Mouse (Mus musculus) forebrain, embryonic 15.5 days (tissue): Measurements from ENCODE around the gene Gm20219. TPM values are rescaled to one million over a fixed set of nuclear protein-coding genes. Genes with fewer than 3 reads are reported as not detected.

Experiments
- ATAC-seq: fragments of 200-750 bp; cut with Nextera tagmentation; replicated peaks from 2 replicates; pipeline ENCODE4 v1.8.0; 2017; ENCODE audit warnings: mild to moderate bottlenecking, moderate TSS enrichment, moderate library complexity
- H3K27ac ChIP-seq: fragments of 300-500 bp; sonication (generic); replicated peaks from 2 replicates; pipeline ENCODE4 v1.5.1; 2015; ENCODE audit warnings: mild to moderate bottlenecking, inconsistent platforms
- H3K27me3 ChIP-seq: fragments of 300-500 bp; sonication (generic); 2 replicates; pipeline ENCODE4 v1.6.1; 2015; ENCODE audit warnings: inconsistent platforms
- H3K36me3 ChIP-seq: fragments of 300-500 bp; sonication (generic); 2 replicates; pipeline ENCODE4 v1.6.1; 2015; ENCODE audit warnings: mild to moderate bottlenecking, inconsistent platforms
- H3K4me1 ChIP-seq: fragments of 300-500 bp; sonication (generic); 2 replicates; pipeline ENCODE4 v1.6.1; 2015; ENCODE audit warnings: inconsistent platforms
- H3K4me2 ChIP-seq: fragments of 300-500 bp; sonication (generic); replicated peaks from 2 replicates; pipeline ENCODE4 v1.6.1; 2015; ENCODE audit warnings: mild to moderate bottlenecking, inconsistent platforms
- H3K4me3 ChIP-seq: fragments of 300-500 bp; sonication (generic); 2 replicates; pipeline ENCODE4 v1.5.1; 2015; ENCODE audit warnings: mild to moderate bottlenecking, inconsistent platforms
- H3K9ac ChIP-seq: fragments of 300-500 bp; sonication (generic); replicated peaks from 2 replicates; pipeline ENCODE4 v1.6.1; 2015; ENCODE audit warnings: mild to moderate bottlenecking, inconsistent platforms
- H3K9me3 ChIP-seq: fragments of 300-500 bp; sonication (generic); 2 replicates; pipeline ENCODE4 v1.6.1; 2016; ENCODE audit warnings: inconsistent platforms
- WGBS: fragments of 180-500 bp; shearing (Covaris S2); methylation state at CpG from one replicate; pipeline ENCODE4 v1.1.7; 2015; ENCODE audit warnings: mixed read lengths; 5-methylcytosine and 5-hydroxymethylcytosine counted together
- polyA plus RNA-seq: library from polyadenylated mRNA; unstranded; fragments of >200 nt; fragmentation: Nextera tagmentation; extraction: Ambion mirVana; gene quantifications from 2 replicates; pipeline ENCODE4 v1.2.1, GENCODE M21; 2015

Gm20219 gene
- polyA plus RNA-seq = 1.5 TPM in 2 replicates

DNA sequence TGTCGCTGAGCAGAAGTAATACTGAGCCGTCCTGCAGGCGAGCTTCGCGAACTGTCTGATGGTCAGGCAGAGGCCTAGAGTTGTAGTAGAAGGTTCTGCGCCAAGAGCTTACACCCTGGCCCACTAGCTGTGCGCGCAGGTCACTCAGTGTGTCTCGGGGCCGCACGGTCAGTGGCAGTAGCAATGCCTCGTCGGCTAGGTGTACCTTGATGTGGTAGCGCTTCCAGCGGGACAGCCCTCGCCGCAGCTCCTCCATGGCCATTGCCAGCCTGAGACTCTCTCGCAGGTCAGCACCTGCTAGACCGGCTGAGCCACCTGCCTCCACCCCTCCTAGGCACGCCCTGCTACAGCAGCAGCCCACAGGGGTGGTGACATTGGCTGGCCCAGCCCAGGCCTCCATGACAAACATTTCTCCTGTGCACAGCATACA lies at the start of gene Gm20219:
TSS of gene Gm20219 (minus strand) at position 266 of the 430 bp plus-strand sequence.
- ATAC-seq = no peak
- Histone ChIP-seq H3K9me3 (no peaks in the 10 kb centered on the region), H3K36me3 (no peaks in the 10 kb centered on the region), H3K4me1 (peaks cover 31% of the 10 kb centered on the region), H3K4me2 (no peak within 1 kb of the TSS), H3K9ac (no peak within 1 kb of the TSS), H3K27me3 (no peaks in the 10 kb centered on the region), H3K27ac (peak within 1 kb of the TSS; percentile 97; the same call in 1 of the 2 replicates), H3K4me3 (no peak within 1 kb of the TSS)
- 83% methylated on average over 20 of the region's 20 CpGs for WGBS

DNA sequence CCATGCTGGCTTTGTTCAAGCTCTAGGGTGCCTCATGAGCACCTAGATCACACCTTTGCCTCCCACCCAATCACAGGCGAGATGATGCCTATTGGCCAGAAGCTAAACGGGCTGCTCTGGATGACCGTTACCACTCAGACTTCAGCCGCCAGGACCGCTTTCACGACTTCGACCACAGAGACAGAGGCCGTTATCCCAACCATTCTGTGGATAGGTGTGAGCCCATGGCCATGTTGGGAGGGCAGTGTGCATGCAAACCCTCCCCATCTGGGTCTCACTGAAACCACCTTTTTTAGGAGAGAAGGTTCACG lies 49.8 kb upstream of the Gm20219 start:
- Histone ChIP-seq H3K27me3 (no peaks in the 10 kb centered on the region), H3K36me3 (peaks cover 88% of the 10 kb centered on the region), H3K27ac (no peak overlapping the region), H3K4me1 (peaks cover 10% of the 10 kb centered on the region), H3K4me3 (no peak overlapping the region), H3K9ac (no peak overlapping the region), H3K4me2 (no peak overlapping the region), H3K9me3 (no peaks in the 10 kb centered on the region)
- WGBS = 93% methylated on average over 9 of the region's 9 CpGs
- no peak for ATAC-seq

DNA sequence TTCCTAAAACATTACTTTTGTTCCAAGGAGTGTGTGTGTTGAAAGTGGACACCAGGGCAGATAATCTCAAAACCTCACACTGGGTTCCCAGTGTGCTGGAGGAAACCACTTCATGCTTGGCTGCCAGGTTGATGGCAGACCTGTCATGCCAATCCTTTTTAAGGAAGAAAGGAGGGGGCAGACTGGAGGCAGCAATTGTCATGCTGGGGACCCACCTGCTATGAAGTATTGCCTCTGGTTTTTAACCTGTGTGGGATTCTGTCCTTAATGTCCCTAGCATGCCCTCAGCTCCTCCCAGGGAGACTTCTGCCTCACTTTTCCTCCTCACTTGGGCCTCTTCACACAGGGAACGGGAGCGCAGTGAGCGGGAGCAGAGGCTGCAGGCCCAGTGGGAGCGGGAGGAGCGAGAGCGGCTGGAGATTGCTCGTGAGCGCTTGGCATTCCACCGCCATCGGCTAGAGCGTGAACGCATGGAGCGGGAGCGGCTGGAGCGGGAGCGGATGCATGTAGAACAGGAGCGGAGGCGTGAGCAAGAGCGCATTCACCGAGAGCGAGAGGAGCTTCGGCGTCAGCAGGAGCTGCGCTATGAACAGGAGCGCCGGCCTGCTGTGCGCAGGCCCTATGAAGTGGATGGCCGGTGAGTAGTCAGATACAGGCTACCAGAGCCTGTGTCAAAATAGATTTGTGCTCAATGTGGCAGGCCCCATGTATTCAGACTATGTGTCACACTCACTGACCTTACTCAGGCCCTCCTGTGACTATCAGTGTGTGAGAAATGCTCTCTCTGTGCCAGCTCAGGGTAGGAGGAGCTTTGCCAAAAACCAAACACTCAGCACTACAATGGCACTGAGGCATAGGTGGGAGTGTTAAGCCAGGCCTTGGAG lies 49.2 kb upstream of the Gm20219 start:
- 95% methylated on average over 28 of the region's 28 CpGs for WGBS
- H3K4me2 ChIP-seq = no peak overlapping the region
- H3K9me3 ChIP-seq = no peaks in the 10 kb centered on the region
- no peaks in the 10 kb centered on the region for H3K27me3 ChIP-seq
- peaks cover 4% of the 10 kb centered on the region for H3K4me1 ChIP-seq
- no peak overlapping the region for H3K27ac ChIP-seq
- no peak overlapping the region for H3K9ac ChIP-seq
- peaks cover 88% of the 10 kb centered on the region for H3K36me3 ChIP-seq
- no peak for ATAC-seq
- no peak overlapping the region for H3K4me3 ChIP-seq

- 83% methylated on average over 8 of the region's 8 CpGs for WGBS
- no peak overlapping the region for H3K4me2 ChIP-seq
- H3K4me1 ChIP-seq = peaks cover 18% of the 10 kb centered on the region
- H3K36me3 ChIP-seq = peaks cover 84% of the 10 kb centered on the region
- no peaks in the 10 kb centered on the region for H3K9me3 ChIP-seq
- H3K27ac ChIP-seq = no peak overlapping the region
- no peak overlapping the region for H3K4me3 ChIP-seq
- no peak overlapping the region for H3K9ac ChIP-seq
- no peaks in the 10 kb centered on the region for H3K27me3 ChIP-seq
- ATAC-seq = no peak
Measured at GRCm38 (mm10) chr17:56593527-56594271, 39.5 kb upstream of the Gm20219 start.

GRCm38 (mm10) chr17:56592553-56592952 lies 38.4 kb upstream of the Gm20219 start:
- Histone ChIP-seq H3K36me3 (peaks cover 87% of the 10 kb centered on the region), H3K4me3 (no peak overlapping the region), H3K4me2 (no peak overlapping the region), H3K9me3 (no peaks in the 10 kb centered on the region), H3K27ac (no peak overlapping the region), H3K4me1 (peaks cover 30% of the 10 kb centered on the region), H3K9ac (no peak overlapping the region), H3K27me3 (no peaks in the 10 kb centered on the region)
- no peak for ATAC-seq

GRCm38 (mm10) chr17:56588921-56589320 lies 34.7 kb upstream of the Gm20219 start:
- Histone ChIP-seq H3K4me3 (no peak overlapping the region), H3K4me2 (no peak overlapping the region), H3K36me3 (peaks cover 60% of the 10 kb centered on the region), H3K9me3 (no peaks in the 10 kb centered on the region), H3K27me3 (no peaks in the 10 kb centered on the region), H3K4me1 (peaks cover 50% of the 10 kb centered on the region), H3K9ac (no peak overlapping the region), H3K27ac (no peak overlapping the region)
- 91% methylated on average over 4 of the region's 4 CpGs for WGBS
- ATAC-seq = no peak

GRCm38 (mm10) chr17:56587773-56588172 lies 33.6 kb upstream of the Gm20219 start:
- Histone ChIP-seq H3K4me3 (no peak overlapping the region), H3K36me3 (peaks cover 49% of the 10 kb centered on the region), H3K9ac (peak overlapping the region; percentile 5; the same call in 1 of the 2 replicates), H3K27ac (no peak overlapping the region), H3K4me1 (peaks cover 58% of the 10 kb centered on the region), H3K9me3 (no peaks in the 10 kb centered on the region), H3K4me2 (no peak overlapping the region), H3K27me3 (no peaks in the 10 kb centered on the region)
- ATAC-seq = no peak
- WGBS = 77% methylated on average over 1 of the region's 1 CpGs

GRCm38 (mm10) chr17:56585171-56585821 lies 31.1 kb upstream of the Gm20219 start:
- peak overlapping the region; percentile 84 for H3K9ac ChIP-seq
- peak; percentile 32 for ATAC-seq
- peak overlapping the region; percentile 98 for H3K4me3 ChIP-seq
- peak overlapping the region; percentile 95 for H3K27ac ChIP-seq
- H3K36me3 ChIP-seq = peaks cover 52% of the 10 kb centered on the region
- peak overlapping the region; percentile 88 for H3K4me2 ChIP-seq
- no peaks in the 10 kb centered on the region for H3K9me3 ChIP-seq
- peaks cover 64% of the 10 kb centered on the region for H3K4me1 ChIP-seq
- under 1% methylated on average over 61 of the region's 61 CpGs for WGBS
- H3K27me3 ChIP-seq = no peaks in the 10 kb centered on the region

- Histone ChIP-seq H3K9me3 (no peaks in the 10 kb centered on the region), H3K4me3 (peak within 1 kb of the TSS; percentile 98), H3K27me3 (no peaks in the 10 kb centered on the region), H3K4me2 (peak within 1 kb of the TSS; percentile 88), H3K9ac (peak within 1 kb of the TSS; percentile 84), H3K36me3 (peaks cover 52% of the 10 kb centered on the region), H3K4me1 (peaks cover 60% of the 10 kb centered on the region), H3K27ac (peak within 1 kb of the TSS; percentile 95)
- WGBS = under 1% methylated on average over 86 of the region's 101 CpGs
- peak; percentile 97 for ATAC-seq
Measured at GRCm38 (mm10) chr17:56584257-56585130, 30.3 kb upstream of the Gm20219 start, which contains the start of the genes Safb2 and Safb. Gene Safb2, minus strand, starts transcription at chr17:56584585. Gene Safb, plus strand, starts transcription at chr17:56584825.

GRCm38 (mm10) chr17:56583611-56584256 lies 29.5 kb upstream of the Gm20219 start:
- peak overlapping the region; percentile 64 for H3K4me2 ChIP-seq
- H3K9ac ChIP-seq = peak overlapping the region; percentile 77
- H3K4me3 ChIP-seq = peak overlapping the region; percentile 98
- H3K9me3 ChIP-seq = no peaks in the 10 kb centered on the region
- WGBS = 3% methylated on average over 32 of the region's 33 CpGs
- H3K27ac ChIP-seq = peak overlapping the region; percentile 95
- peaks cover 57% of the 10 kb centered on the region for H3K4me1 ChIP-seq
- no peaks in the 10 kb centered on the region for H3K27me3 ChIP-seq
- H3K36me3 ChIP-seq = peaks cover 52% of the 10 kb centered on the region
- ATAC-seq = 0 out of 2 replicates have a peak, but pooled peaks have one; percentile 0

DNA sequence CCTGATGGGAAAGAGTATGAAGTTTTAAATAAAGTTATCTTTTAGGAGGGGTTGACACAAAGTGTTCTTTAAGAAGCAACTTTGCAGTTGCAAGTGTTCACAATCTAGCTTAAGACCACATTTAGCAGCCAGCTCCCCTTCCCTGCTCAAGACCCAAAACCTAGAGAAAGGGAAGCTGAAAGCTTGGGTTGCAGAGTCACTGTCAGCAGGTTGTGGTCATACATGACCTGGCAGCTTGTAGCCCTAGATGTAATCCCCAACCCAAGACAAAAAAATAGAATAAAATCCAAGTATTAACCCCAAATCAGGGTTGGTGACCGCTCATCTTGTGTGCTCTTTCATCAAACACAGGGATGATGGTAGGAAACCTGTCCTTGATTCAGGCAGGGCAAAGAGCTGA lies 28.9 kb upstream of the Gm20219 start:
- ATAC-seq = no peak
- peaks cover 53% of the 10 kb centered on the region for H3K36me3 ChIP-seq
- no peaks in the 10 kb centered on the region for H3K9me3 ChIP-seq
- H3K27ac ChIP-seq = no peak overlapping the region
- peak overlapping the region; percentile 64 for H3K4me2 ChIP-seq
- no peaks in the 10 kb centered on the region for H3K27me3 ChIP-seq
- 59% methylated on average over 1 of the region's 1 CpGs for whole genome bisulfite sequencing
- H3K9ac ChIP-seq = peak overlapping the region; percentile 77
- peak overlapping the region; percentile 98 for H3K4me3 ChIP-seq
- H3K4me1 ChIP-seq = peaks cover 50% of the 10 kb centered on the region
